In the genomic region with DNA sequence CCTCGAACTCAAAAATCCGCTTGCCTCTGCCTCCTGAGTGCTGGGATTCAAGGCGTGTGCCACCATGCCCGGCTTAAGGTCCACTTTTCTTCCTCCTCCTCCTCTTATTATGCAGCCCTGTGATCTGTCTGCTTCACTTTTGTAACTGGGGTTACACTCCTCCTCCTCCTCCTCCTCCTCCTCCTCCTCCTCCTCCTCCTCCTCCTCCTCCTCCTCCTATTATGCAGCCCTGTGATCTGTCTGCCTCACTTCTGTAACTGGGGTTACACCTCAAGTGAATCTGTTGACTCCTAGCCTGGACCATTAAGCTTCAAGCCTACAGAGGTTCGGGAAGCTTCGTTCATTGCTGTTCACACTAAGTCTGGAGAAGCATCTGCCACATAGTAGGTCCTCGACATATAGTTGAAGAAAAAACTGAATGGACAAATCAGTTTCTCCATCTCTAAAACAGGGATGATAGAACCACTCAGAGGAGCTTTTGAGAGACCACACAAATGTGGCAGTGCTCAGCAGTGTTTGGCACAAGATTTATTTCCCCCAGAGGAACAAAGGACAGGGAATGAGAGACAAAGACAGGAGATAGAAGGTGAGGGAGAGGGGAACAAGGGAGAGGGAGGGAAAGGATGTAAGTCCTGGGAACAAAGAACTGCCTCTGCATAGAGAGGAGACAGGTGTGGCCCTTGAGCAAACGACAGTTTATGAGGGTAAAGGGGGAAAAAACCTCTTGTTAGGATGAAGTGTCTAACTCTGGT, we compare ENCODE assay signal across 8 mouse cellular contexts. TPM values are rescaled to one million over a fixed set of nuclear protein-coding genes. Genes with fewer than 3 reads are reported as not detected.
A peak's percentile ranks its signal among the peaks of the same experiment; 100 is the strongest.
DNase-seq lines count a peak whose midpoint lies in the region; ATAC-seq and TF ChIP-seq lines count a peak whose summit lies in the region.

No protein-coding gene starts in this region.

- DNase-seq in heart, adult 8-10 months (ENCODE audit: low spot score): no peak
- DNase-seq in ZHBTc4 (ENCODE audit: low read depth, low spot score): peak; percentile 48
- DNase-seq in hindbrain, postnatal 0 days (ENCODE audit: low spot score): no peak
- DNase-seq in gastrocnemius, adult 8-10 months (ENCODE audit: low spot score in 2 of 2): no peak
- DNase-seq in left cerebral cortex, adult 2 months (ENCODE audit: extremely low spot score in 1 of 2, low spot score in 2 of 2): no peak
- no peak for DNase-seq in left cerebral cortex, adult 11 months (ENCODE audit: low spot score)

- 16% methylated on average over 8 of the region's 8 CpGs for WGBS in heart, embryonic 16.5 days
- 12% methylated on average over 8 of the region's 8 CpGs for WGBS in hindbrain, postnatal 0 days
- WGBS in midbrain, embryonic 16.5 days: 13% methylated on average over 8 of the region's 8 CpGs

- intact Hi-C loops in left cerebral cortex, adult 2 months (cut with DNase I): loop anchor here (1.0 to 5.0 kb wide), 3 partner anchors 12 to 415 kb away; a partner anchor contains a TSS

- H3K9ac ChIP-seq in heart, embryonic 16.5 days (ENCODE audit: low read length): peak overlapping the region; percentile 81; the same call in 1 of the 2 replicates
- H3K9ac ChIP-seq in hindbrain, postnatal 0 days (replicated peaks; ENCODE audit: low read length): no peak overlapping the region
- peak overlapping the region; percentile 68; the same call in 1 of the 2 replicates for H3K9ac ChIP-seq in midbrain, embryonic 16.5 days (ENCODE audit: low read depth, low read length)

- TF ChIP-seq CTCF in hindbrain, postnatal 0 days (IDR thresholded peaks at IDR 0.05; ENCODE audit: low read depth): no peak
- no peak for TF ChIP-seq CTCF in left cerebral cortex, adult 2 months (IDR thresholded peaks at IDR 0.05)

- peak overlapping the region; percentile 89 for H3K4me3 ChIP-seq in heart, embryonic 16.5 days (ENCODE audit: low read length)
- H3K4me3 ChIP-seq in hindbrain, postnatal 0 days (ENCODE audit: low read length): peak overlapping the region; percentile 81; the same call in 1 of the 2 replicates
- peak overlapping the region; percentile 87 for H3K4me3 ChIP-seq in midbrain, embryonic 16.5 days (ENCODE audit: low read depth, low read length)
- no peak overlapping the region for H3K4me3 ChIP-seq in left cerebral cortex, adult 2 months

- H3K36me3 ChIP-seq in heart, embryonic 16.5 days (ENCODE audit: control insufficient read depth, insufficient read depth): peaks cover 38% of the 10 kb centered on the region
- H3K36me3 ChIP-seq in hindbrain, postnatal 0 days (ENCODE audit: insufficient read depth, low read length): peaks cover 32% of the 10 kb centered on the region
- peaks cover 8% of the 10 kb centered on the region for H3K36me3 ChIP-seq in midbrain, embryonic 16.5 days (ENCODE audit: control insufficient read depth, insufficient read depth, low read length)

- no peaks in the 10 kb centered on the region for H3K9me3 ChIP-seq in heart, embryonic 16.5 days (replicated peaks; ENCODE audit: control insufficient read depth, low read length)
- H3K9me3 ChIP-seq in hindbrain, postnatal 0 days (ENCODE audit: low read length): no peaks in the 10 kb centered on the region
- H3K9me3 ChIP-seq in midbrain, embryonic 16.5 days (replicated peaks; ENCODE audit: control insufficient read depth, low read length, poor library complexity, severe bottlenecking): no peaks in the 10 kb centered on the region

- peak overlapping the region; percentile 83 for H3K4me2 ChIP-seq in heart, embryonic 16.5 days (ENCODE audit: low read depth, low read length)
- H3K4me2 ChIP-seq in hindbrain, postnatal 0 days (ENCODE audit: low read depth, low read length): peak overlapping the region; percentile 85
- H3K4me2 ChIP-seq in midbrain, embryonic 16.5 days (ENCODE audit: low read length): peak overlapping the region; percentile 72

- H3K27me3 ChIP-seq in heart, embryonic 16.5 days (ENCODE audit: control insufficient read depth, insufficient read depth, low read length): no peaks in the 10 kb centered on the region
- H3K27me3 ChIP-seq in hindbrain, postnatal 0 days (ENCODE audit: insufficient read depth, low read length): no peaks in the 10 kb centered on the region
- H3K27me3 ChIP-seq in midbrain, embryonic 16.5 days (ENCODE audit: control insufficient read depth, insufficient read depth, low read depth, low read length): no peaks in the 10 kb centered on the region

- no peak for ATAC-seq in heart, embryonic 16.5 days (replicated peaks; ENCODE audit: extremely low read depth, insufficient read depth, low FRiP score)
- ATAC-seq in hindbrain, postnatal 0 days: no peak
- peak; percentile 20; the same call in 1 of the 2 replicates for ATAC-seq in midbrain, embryonic 16.5 days

- no peak overlapping the region for H3K27ac ChIP-seq in heart, embryonic 16.5 days (ENCODE audit: low read length)
- peak overlapping the region; percentile 92; the same call in 1 of the 2 replicates for H3K27ac ChIP-seq in hindbrain, postnatal 0 days
- no peak overlapping the region for H3K27ac ChIP-seq in midbrain, embryonic 16.5 days (ENCODE audit: low read length)
- no peak overlapping the region for H3K27ac ChIP-seq in left cerebral cortex, adult 2 months

- H3K4me1 ChIP-seq in heart, embryonic 16.5 days (ENCODE audit: control insufficient read depth, insufficient read depth, low read length): peaks cover 29% of the 10 kb centered on the region
- peaks cover 11% of the 10 kb centered on the region for H3K4me1 ChIP-seq in hindbrain, postnatal 0 days (ENCODE audit: insufficient read depth, low read length)
- peaks cover 29% of the 10 kb centered on the region for H3K4me1 ChIP-seq in midbrain, embryonic 16.5 days (ENCODE audit: control insufficient read depth, insufficient read depth, low read length)

RNA-seq across cellular contexts. Expression of a gene that starts 1.0 kb away (rescaled TPM):
- 365 and 393 TPM in 2 replicates for polyA plus RNA-seq in heart, embryonic 16.5 days (2015; fragmentation: Nextera tagmentation; extraction: Ambion mirVana)
- total RNA-seq in heart, adult 8-10 months (2022): 100 to 1,000 TPM; 436 to 548 (median 491) TPM
- 132 and 176 TPM in 2 replicates for total RNA-seq in hindbrain, postnatal 0 days (2014; rRNA removed)
- 368 and 402 TPM in 2 replicates for polyA plus RNA-seq in hindbrain, postnatal 0 days (2015; fragmentation: Nextera tagmentation; extraction: Ambion mirVana)
- polyA plus RNA-seq in midbrain, embryonic 16.5 days (2015; fragmentation: Nextera tagmentation; extraction: Ambion mirVana): 325 and 344 TPM in 2 replicates
- total RNA-seq in gastrocnemius, adult 8-10 months (2022): 100 to 1,000 TPM; 380 to 543 (median 432) TPM
- 100 to 1,000 TPM; 344 to 347 TPM for total RNA-seq in left cerebral cortex, adult 2 months (2021)

RNA-seq across cellular contexts. Expression of a gene that starts 12.5 kb away (rescaled TPM):
- polyA plus RNA-seq in heart, embryonic 16.5 days (2015; fragmentation: Nextera tagmentation; extraction: Ambion mirVana): 270 and 274 TPM in 2 replicates
- 10 to 100 TPM; 23.2 to 25.6 (median 23.4) TPM for total RNA-seq in heart, adult 8-10 months (2022)
- 643 and 734 TPM in 2 replicates for total RNA-seq in hindbrain, postnatal 0 days (2014; rRNA removed)
- 747 and 812 TPM in 2 replicates for polyA plus RNA-seq in hindbrain, postnatal 0 days (2015; fragmentation: Nextera tagmentation; extraction: Ambion mirVana)
- 556 and 565 TPM in 2 replicates for polyA plus RNA-seq in midbrain, embryonic 16.5 days (2015; fragmentation: Nextera tagmentation; extraction: Ambion mirVana)
- total RNA-seq in gastrocnemius, adult 8-10 months (2022): 10 to 100 TPM in 1 of 4 experiments, 1 to 10 TPM in 3; 7.1 to 10.1 (median 8.3) TPM
- 100 to 1,000 TPM; 245 to 246 TPM for total RNA-seq in left cerebral cortex, adult 2 months (2021)

Comparison
In these comparisons a context has a peak if more than half of its experiments do, and no peak if none do; other contexts are left out.
1. RNA of a gene that starts 12.5 kb away (total RNA-seq): 643 to 734 TPM in hindbrain, postnatal 0 days and 245 to 246 TPM in left cerebral cortex, adult 2 months; 23.2 to 25.6 TPM in heart, adult 8-10 months and 7.1 to 10.1 TPM in gastrocnemius, adult 8-10 months; every median in the first group is over 4 times any median in the second.
2. Peak in every context shown above with its lines, with median percentiles within 50 percentile points of each other: H3K4me2 ChIP-seq.